Mouse (Mus musculus) bone marrow, adult 2 months (tissue): ENCODE data around the gene Msln.

Source experiments
- CTCF ChIP-seq: fragments of 200-500 bp; IDR thresholded peaks from 2 replicates; pipeline ENCODE4 v1.5.1; 2011; ENCODE audit warnings: low read length, control low read depth; ENCODE audit not compliant: control insufficient read depth, insufficient read depth
- POLR2A ChIP-seq: fragments of 200-500 bp; IDR thresholded peaks from 2 replicates; pipeline ENCODE4 v1.6.1; 2011; ENCODE audit warnings: low read depth, mild to moderate bottlenecking, control low read depth, low read length, borderline replicate concordance; ENCODE audit not compliant: control insufficient read depth

GRCm38 (mm10) chr17:25755086-25755485 is 908 bp upstream of the Msln start:
- TF ChIP-seq POLR2A (no peak), CTCF (no peak)
